Mouse (Mus musculus): ENCODE results near the gene Fam118a. TPM values are rescaled to one million over a fixed set of nuclear protein-coding genes. Genes with fewer than 3 reads are reported as not detected.

The Fam118a gene
- polyA plus RNA-seq, 1 experiment from 2014 or later, result 15.6 TPM

- WGBS, result 51% methylated on average over 5 of the region's 5 CpGs
- Histone ChIP-seq H3K27me3 (replicated peaks) (no peaks in the 10 kb centered on the region), H3K4me3 (no peak overlapping the region), H3K27ac (replicated peaks) (peak overlapping the region; percentile 76), H3K9me3 (no peaks in the 10 kb centered on the region), H3K4me2 (peak overlapping the region; percentile 26), H3K9ac (peak overlapping the region; percentile 63), H3K36me3 (peaks cover 33% of the 10 kb centered on the region), H3K4me1 (peaks cover 41% of the 10 kb centered on the region)
- no peak for ATAC-seq (ENCODE audit: extremely low read depth, insufficient number of reproducible peaks, low FRiP score, low TSS enrichment)
Observed at GRCm38 (mm10) chr15:85043116-85043515, 14.4 kb downstream of the Fam118a start.

DNA sequence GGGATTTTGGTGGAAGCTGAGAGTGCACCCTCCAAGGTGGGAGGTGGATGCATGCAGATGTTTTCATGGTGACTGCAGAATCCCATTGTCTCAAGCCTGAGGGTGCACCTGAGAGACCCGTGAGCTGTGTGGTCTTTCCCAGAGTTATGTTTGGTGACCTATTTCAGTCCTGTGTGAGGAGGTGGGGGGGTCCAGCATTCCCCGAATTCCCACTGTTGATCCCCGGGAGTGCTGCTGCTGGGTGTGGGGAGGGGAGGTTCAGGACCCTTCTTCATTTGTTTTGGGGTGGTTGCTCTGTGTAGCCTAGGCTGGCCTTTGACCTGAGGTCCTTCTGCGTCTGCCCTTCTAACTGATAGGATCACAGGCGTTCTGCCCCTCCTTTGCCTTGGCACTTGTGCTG, 15.0 kb downstream of the Fam118a start:
- Histone ChIP-seq H3K36me3 (peaks cover 40% of the 10 kb centered on the region), H3K27me3 (replicated peaks) (no peaks in the 10 kb centered on the region), H3K9ac (peak overlapping the region; percentile 63; the same call in 1 of the 2 replicates), H3K27ac (replicated peaks) (peak overlapping the region; percentile 76), H3K4me2 (peak overlapping the region; percentile 26), H3K4me1 (peaks cover 35% of the 10 kb centered on the region), H3K9me3 (no peaks in the 10 kb centered on the region), H3K4me3 (no peak overlapping the region)
- ATAC-seq (ENCODE audit: extremely low read depth, insufficient number of reproducible peaks, low FRiP score, low TSS enrichment), result no peak
- 61% methylated on average over 5 of the region's 5 CpGs for WGBS

GRCm38 (mm10) chr15:85046230-85046950, 17.6 kb downstream of the Fam118a start:
- 84% methylated on average over 14 of the region's 14 CpGs for WGBS
- peaks cover 66% of the 10 kb centered on the region for H3K36me3 ChIP-seq

DNA sequence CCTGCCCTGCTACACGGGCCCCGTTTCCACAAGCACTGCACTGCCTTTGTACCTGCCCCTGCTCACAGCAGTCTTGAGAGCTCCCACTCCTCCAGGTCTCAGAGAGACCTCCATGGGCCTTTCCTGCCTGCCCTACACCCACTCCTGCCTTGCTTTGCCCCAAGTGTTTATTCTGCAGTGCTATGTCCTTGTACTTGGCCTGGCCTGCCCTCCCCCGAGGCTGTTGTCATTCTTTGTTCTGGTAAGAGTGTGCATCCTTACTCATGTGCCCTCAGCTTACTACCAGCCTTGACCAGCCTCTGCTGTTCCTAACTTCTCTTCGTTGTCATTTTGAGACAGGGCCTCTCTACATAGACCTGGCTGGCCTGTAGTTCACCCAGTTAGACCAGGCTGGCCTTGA, 19.1 kb downstream of the Fam118a start:
- H3K4me1 ChIP-seq, result peaks cover 9% of the 10 kb centered on the region
- peaks cover 80% of the 10 kb centered on the region for H3K36me3 ChIP-seq
- no peak overlapping the region for H3K27ac ChIP-seq (replicated peaks)
- no peaks in the 10 kb centered on the region for H3K27me3 ChIP-seq (replicated peaks)
- no peak overlapping the region for H3K4me2 ChIP-seq
- 82% methylated on average over 4 of the region's 4 CpGs for WGBS
- H3K4me3 ChIP-seq, result no peak overlapping the region
- ATAC-seq (ENCODE audit: extremely low read depth, insufficient number of reproducible peaks, low FRiP score, low TSS enrichment), result no peak
- no peaks in the 10 kb centered on the region for H3K9me3 ChIP-seq
- no peak overlapping the region for H3K9ac ChIP-seq

More at GRCm38 (mm10) chr15:85046230-85046950, 17.6 kb downstream of the Fam118a start:
- Histone ChIP-seq H3K9me3 (no peaks in the 10 kb centered on the region), H3K4me1 (peaks cover 24% of the 10 kb centered on the region), H3K9ac (no peak overlapping the region), H3K4me2 (no peak overlapping the region), H3K27me3 (replicated peaks) (no peaks in the 10 kb centered on the region), H3K4me3 (no peak overlapping the region), H3K27ac (replicated peaks) (no peak overlapping the region)
- no peak for ATAC-seq (ENCODE audit: extremely low read depth, insufficient number of reproducible peaks, low FRiP score, low TSS enrichment)

- no peaks in the 10 kb centered on the region for H3K9me3 ChIP-seq
- no peaks in the 10 kb centered on the region for H3K4me1 ChIP-seq
- H3K9ac ChIP-seq, result no peak overlapping the region
- H3K4me3 ChIP-seq, result no peak overlapping the region
- ATAC-seq (ENCODE audit: extremely low read depth, insufficient number of reproducible peaks, low FRiP score, low TSS enrichment), result no peak
- H3K36me3 ChIP-seq, result peaks cover 94% of the 10 kb centered on the region
- H3K4me2 ChIP-seq, result no peak overlapping the region
- H3K27me3 ChIP-seq (replicated peaks), result no peaks in the 10 kb centered on the region
- WGBS, result 83% methylated on average over 1 of the region's 1 CpGs
- H3K27ac ChIP-seq (replicated peaks), result no peak overlapping the region
Observed at GRCm38 (mm10) chr15:85049758-85050157, 21.0 kb downstream of the Fam118a start.

- 89% methylated on average over 3 of the region's 3 CpGs for WGBS
Observed at GRCm38 (mm10) chr15:85054098-85054497, 25.4 kb downstream of the Fam118a start.

DNA sequence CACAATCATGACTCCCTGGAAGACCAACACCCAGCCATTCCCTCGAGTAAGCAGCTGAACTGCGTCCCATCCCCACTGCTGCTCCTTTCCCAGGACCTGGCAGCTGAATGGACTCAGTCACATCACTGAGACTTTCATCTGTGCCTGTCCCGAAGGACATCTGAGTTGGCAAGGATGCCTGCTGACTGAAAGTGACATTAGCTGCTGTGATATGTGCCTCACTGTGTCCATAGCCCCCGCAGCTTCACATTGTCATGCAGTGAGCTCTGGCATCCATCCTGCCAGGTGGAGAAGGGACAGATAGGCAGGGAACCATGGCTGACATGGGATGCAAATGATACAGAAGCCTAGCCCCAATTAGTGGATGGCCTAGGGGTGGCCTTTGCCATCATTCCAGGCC, 26.4 kb downstream of the Fam118a start:
- WGBS, result 77% methylated on average over 4 of the region's 4 CpGs
- peaks cover 83% of the 10 kb centered on the region for H3K36me3 ChIP-seq

More at GRCm38 (mm10) chr15:85054098-85054497, 25.4 kb downstream of the Fam118a start:
- Histone ChIP-seq H3K9ac (no peak overlapping the region), H3K4me3 (no peak overlapping the region), H3K4me2 (no peak overlapping the region), H3K36me3 (peaks cover 84% of the 10 kb centered on the region), H3K9me3 (no peaks in the 10 kb centered on the region), H3K27ac (replicated peaks) (no peak overlapping the region), H3K4me1 (no peaks in the 10 kb centered on the region), H3K27me3 (replicated peaks) (no peaks in the 10 kb centered on the region)
- no peak for ATAC-seq (ENCODE audit: extremely low read depth, insufficient number of reproducible peaks, low FRiP score, low TSS enrichment)

GRCm38 (mm10) chr15:85063421-85063820, 34.7 kb downstream of the Fam118a start:
- 79% methylated on average over 2 of the region's 2 CpGs for WGBS
- Histone ChIP-seq H3K9me3 (no peaks in the 10 kb centered on the region), H3K4me1 (no peaks in the 10 kb centered on the region), H3K4me2 (no peak overlapping the region), H3K4me3 (no peak overlapping the region), H3K27ac (replicated peaks) (no peak overlapping the region), H3K9ac (no peak overlapping the region), H3K36me3 (peaks cover 50% of the 10 kb centered on the region), H3K27me3 (replicated peaks) (no peaks in the 10 kb centered on the region)
- ATAC-seq (ENCODE audit: extremely low read depth, insufficient number of reproducible peaks, low FRiP score, low TSS enrichment), result no peak

More for the DNA sequence above, 26.4 kb downstream of the Fam118a start:
- H3K4me1 ChIP-seq, result no peaks in the 10 kb centered on the region
- H3K27me3 ChIP-seq (replicated peaks), result no peaks in the 10 kb centered on the region
- no peak overlapping the region for H3K4me3 ChIP-seq
- H3K27ac ChIP-seq (replicated peaks), result no peak overlapping the region
- H3K9ac ChIP-seq, result no peak overlapping the region
- no peak overlapping the region for H3K4me2 ChIP-seq
- no peak for ATAC-seq (ENCODE audit: extremely low read depth, insufficient number of reproducible peaks, low FRiP score, low TSS enrichment)
- no peaks in the 10 kb centered on the region for H3K9me3 ChIP-seq

- H3K4me3 ChIP-seq, result no peak overlapping the region
- 19% methylated on average over 2 of the region's 2 CpGs for whole genome bisulfite sequencing
- H3K4me1 ChIP-seq, result no peaks in the 10 kb centered on the region
- H3K4me2 ChIP-seq, result no peak overlapping the region
- no peaks in the 10 kb centered on the region for H3K9me3 ChIP-seq
- no peaks in the 10 kb centered on the region for H3K36me3 ChIP-seq
- ATAC-seq (ENCODE audit: extremely low read depth, insufficient number of reproducible peaks, low FRiP score, low TSS enrichment), result no peak
- H3K27ac ChIP-seq (replicated peaks), result no peak overlapping the region
- no peak overlapping the region for H3K9ac ChIP-seq
- no peaks in the 10 kb centered on the region for H3K27me3 ChIP-seq (replicated peaks)
Observed at GRCm38 (mm10) chr15:85070561-85070960, 41.8 kb downstream of the Fam118a start.

- no peak for ATAC-seq (ENCODE audit: extremely low read depth, insufficient number of reproducible peaks, low FRiP score, low TSS enrichment)
- WGBS, result 65% methylated on average over 2 of the region's 2 CpGs
- H3K36me3 ChIP-seq, result no peaks in the 10 kb centered on the region
Observed at GRCm38 (mm10) chr15:85072651-85073050, 43.9 kb downstream of the Fam118a start.

DNA sequence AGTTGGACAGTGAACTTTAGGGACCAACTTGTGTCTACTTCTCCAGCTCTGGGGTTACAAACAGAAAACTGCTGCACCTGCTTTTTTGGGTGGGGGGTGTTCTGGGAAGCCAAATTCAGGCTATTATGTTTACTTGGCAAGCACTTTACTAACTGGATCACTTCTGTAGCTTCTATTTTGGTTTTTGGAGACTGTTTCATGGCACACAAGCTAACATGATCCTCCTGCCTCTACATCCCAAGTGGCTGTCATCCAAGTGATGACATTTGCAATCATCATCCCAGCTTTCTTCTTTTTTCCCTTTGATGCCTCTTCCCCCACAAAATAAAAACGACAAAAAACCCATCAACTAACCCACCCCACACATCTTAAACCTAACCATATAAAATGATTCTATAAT, 56.9 kb downstream of the Fam118a start:
- no peak for ATAC-seq (ENCODE audit: extremely low read depth, insufficient number of reproducible peaks, low FRiP score, low TSS enrichment)
- H3K4me2 ChIP-seq, result no peak overlapping the region
- no peak overlapping the region for H3K4me3 ChIP-seq
- 29% methylated on average over 1 of the region's 1 CpGs for WGBS
- H3K4me1 ChIP-seq, result no peaks in the 10 kb centered on the region
- no peak overlapping the region for H3K9ac ChIP-seq
- H3K36me3 ChIP-seq, result no peaks in the 10 kb centered on the region
- no peak overlapping the region for H3K27ac ChIP-seq (replicated peaks)
- H3K27me3 ChIP-seq (replicated peaks), result no peaks in the 10 kb centered on the region
- no peaks in the 10 kb centered on the region for H3K9me3 ChIP-seq

More at GRCm38 (mm10) chr15:85072651-85073050, 43.9 kb downstream of the Fam118a start:
- H3K9ac ChIP-seq, result no peak overlapping the region
- H3K4me3 ChIP-seq, result no peak overlapping the region
- H3K27ac ChIP-seq (replicated peaks), result no peak overlapping the region
- H3K27me3 ChIP-seq (replicated peaks), result no peaks in the 10 kb centered on the region
- no peak overlapping the region for H3K4me2 ChIP-seq
- no peaks in the 10 kb centered on the region for H3K9me3 ChIP-seq
- H3K4me1 ChIP-seq, result no peaks in the 10 kb centered on the region

All from heart, embryonic 13.5 days (tissue).